Mouse (Mus musculus) embryonic fibroblast, embryonic 13.5 days (primary cell): ENCODE results near the gene Tbp.

ENCODE experiments used
- CTCF ChIP-seq: IDR thresholded peaks from 2 replicates; pipeline ENCODE4 v1.5.1; 2011; ENCODE audit warnings: mild to moderate bottlenecking, control low read depth, low read length, moderate library complexity, borderline replicate concordance; ENCODE audit not compliant: insufficient read depth
- POLR2A ChIP-seq: IDR thresholded peaks from 2 replicates; pipeline ENCODE4 v1.6.1; 2011; ENCODE audit warnings: low read depth, mild to moderate bottlenecking, control low read depth, low read length, moderate library complexity

DNA sequence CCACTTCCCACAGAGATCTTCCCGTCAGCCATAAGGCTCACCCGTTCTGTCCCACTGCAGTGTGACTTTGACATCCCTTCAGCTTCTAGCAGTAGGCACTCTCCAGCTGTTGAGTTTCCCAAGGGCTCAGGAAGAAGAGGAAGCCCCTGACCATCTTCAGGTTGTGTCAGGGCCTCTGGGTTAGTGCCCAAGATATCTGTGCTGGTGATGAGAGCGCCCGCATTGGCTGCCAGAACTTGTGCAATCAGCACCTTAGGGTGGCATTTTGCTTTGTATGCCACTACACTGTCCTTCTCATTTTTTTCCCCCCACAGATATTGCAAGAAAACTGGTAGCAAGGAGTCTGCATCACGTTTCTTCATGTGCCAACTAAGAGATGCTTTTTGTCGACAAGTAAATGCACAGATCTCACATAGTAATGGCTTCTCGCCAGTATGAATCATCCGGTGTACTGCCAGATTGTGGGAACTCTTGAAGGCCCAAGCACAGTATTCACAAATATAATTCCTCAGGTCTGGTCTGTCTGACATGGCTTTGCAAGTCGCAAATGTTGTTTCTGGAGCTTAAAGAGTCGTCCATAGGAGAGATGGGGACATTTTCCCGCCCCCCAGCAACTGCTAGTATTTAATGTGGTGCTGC lies 35.6 kb downstream of the Tbp start:
- TF ChIP-seq CTCF: no peak
- TF ChIP-seq POLR2A: no peak
